Mouse (Mus musculus) ZHBTc4 (cell line): ENCODE results near the gene Gfod1.

Source experiments
- DNase-seq: peaks from one replicate; pipeline ENCODE4 v3.0.0-alpha.2; 2011; ENCODE audit warnings: low read depth, low spot score

Gene Gfod1

GRCm38 (mm10) chr13:43299171-43299570, 4.8 kb downstream of the Gfod1 start:
- no peak for DNase-seq

GRCm38 (mm10) chr13:43297526-43297925, 6.4 kb downstream of the Gfod1 start:
- DNase-seq: no peak

GRCm38 (mm10) chr13:43296140-43296805, 7.7 kb downstream of the Gfod1 start:
- DNase-seq: no peak

GRCm38 (mm10) chr13:43295684-43296083, 8.3 kb downstream of the Gfod1 start:
- DNase-seq: peak; percentile 28

- DNase-seq: peak; percentile 77
Observed at GRCm38 (mm10) chr13:43294957-43295590, 8.9 kb downstream of the Gfod1 start.

GRCm38 (mm10) chr13:43292892-43293291, 11.1 kb downstream of the Gfod1 start:
- DNase-seq: peak; percentile 94

- DNase-seq: no peak
Observed at GRCm38 (mm10) chr13:43289076-43289475, 14.9 kb downstream of the Gfod1 start.

GRCm38 (mm10) chr13:43288444-43288843, 15.5 kb downstream of the Gfod1 start:
- no peak for DNase-seq

GRCm38 (mm10) chr13:43288026-43288425, 15.9 kb downstream of the Gfod1 start:
- no peak for DNase-seq

GRCm38 (mm10) chr13:43286836-43287235, 17.1 kb downstream of the Gfod1 start:
- DNase-seq: no peak

GRCm38 (mm10) chr13:43284711-43285151, 19.2 kb downstream of the Gfod1 start:
- DNase-seq: no peak

GRCm38 (mm10) chr13:43273906-43274305, 30.1 kb downstream of the Gfod1 start:
- DNase-seq: no peak

GRCm38 (mm10) chr13:43272303-43273135, 31.5 kb downstream of the Gfod1 start:
- DNase-seq: no peak

GRCm38 (mm10) chr13:43271481-43271880, 32.5 kb downstream of the Gfod1 start:
- DNase-seq: no peak

- no peak for DNase-seq
Observed at GRCm38 (mm10) chr13:43270220-43270597, 33.8 kb downstream of the Gfod1 start.

- no peak for DNase-seq
Observed at GRCm38 (mm10) chr13:43269460-43270219, 34.3 kb downstream of the Gfod1 start.

GRCm38 (mm10) chr13:43268539-43269327, 35.2 kb downstream of the Gfod1 start:
- no peak for DNase-seq

GRCm38 (mm10) chr13:43267902-43268301, 36.1 kb downstream of the Gfod1 start:
- no peak for DNase-seq

GRCm38 (mm10) chr13:43267216-43267615, 36.8 kb downstream of the Gfod1 start:
- no peak for DNase-seq

GRCm38 (mm10) chr13:43266333-43266732, 37.6 kb downstream of the Gfod1 start:
- DNase-seq: no peak

GRCm38 (mm10) chr13:43265116-43265515, 38.9 kb downstream of the Gfod1 start:
- no peak for DNase-seq
